Mouse (Mus musculus) heart, adult 2 months (tissue): ENCODE data around the gene Syt3.

Experiments used
- CTCF ChIP-seq: fragments of 200-600 bp; IDR thresholded peaks from 2 replicates; pipeline ENCODE4 v1.8.1; 2022; ENCODE audit warnings: antibody characterized with exemption, mild to moderate bottlenecking, moderate library complexity
- POLR2A ChIP-seq: fragments of 200-500 bp; IDR thresholded peaks from 2 replicates; pipeline ENCODE4 v1.6.1; 2011; ENCODE audit warnings: mild to moderate bottlenecking, low read depth, low read length, control low read depth; ENCODE audit not compliant: insufficient read depth

DNA sequence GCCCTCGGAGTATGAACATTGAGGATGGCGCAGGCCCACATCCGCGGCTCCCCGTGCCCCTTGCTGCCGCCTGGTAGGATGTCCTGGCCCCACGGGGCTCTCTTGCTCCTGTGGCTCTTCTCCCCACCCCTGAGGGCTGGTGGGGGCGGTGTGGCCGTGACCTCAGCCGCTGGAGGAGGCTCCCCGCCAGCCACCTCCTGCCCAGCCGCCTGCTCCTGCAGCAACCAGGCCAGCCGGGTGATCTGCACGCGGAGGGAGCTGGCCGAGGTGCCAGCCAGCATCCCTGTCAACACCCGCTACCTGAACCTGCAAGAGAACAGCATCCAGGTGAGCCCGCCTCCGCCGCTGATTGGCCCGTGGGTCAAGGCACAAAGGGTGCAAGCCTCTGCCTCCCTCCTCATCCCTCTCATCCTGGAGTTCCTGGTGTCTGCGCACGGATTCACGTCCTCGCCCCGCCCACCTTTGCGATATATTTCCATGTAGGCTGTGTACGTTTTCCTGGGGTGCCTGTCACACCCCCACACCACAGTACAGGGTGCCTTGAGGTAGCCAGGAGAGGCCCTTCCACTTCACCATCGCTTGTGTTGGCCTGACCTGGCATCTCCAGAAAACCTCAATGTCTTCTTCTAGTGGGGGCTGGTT, 61.1 kb downstream of the Syt3 start:
- TF ChIP-seq POLR2A (no peak), CTCF (no peak)
